Mouse (Mus musculus) forebrain, embryonic 16.5 days (tissue): ENCODE results near the gene Camsap2. TPM values are rescaled to one million over a fixed set of nuclear protein-coding genes. Genes with fewer than 3 reads are reported as not detected.

Source experiments
- ATAC-seq: fragments of 200-750 bp; cut with Nextera tagmentation; 2 replicates; pipeline ENCODE4 v1.8.0; 2017; ENCODE audit warnings: mild to moderate bottlenecking, moderate library complexity
- H3K27ac ChIP-seq: fragments of 300-500 bp; sonication (generic); 2 replicates; pipeline ENCODE4 v1.5.1; 2014; ENCODE audit warnings: low read length, control low read depth
- H3K27me3 ChIP-seq: fragments of 300-500 bp; sonication (generic); replicated peaks from 2 replicates; pipeline ENCODE4 v1.6.1; 2014; ENCODE audit warnings: low read length; ENCODE audit not compliant: control insufficient read depth, insufficient read depth
- H3K36me3 ChIP-seq: fragments of 300-500 bp; sonication (generic); 2 replicates; pipeline ENCODE4 v1.6.1; 2014; ENCODE audit not compliant: control insufficient read depth, insufficient read depth
- H3K4me1 ChIP-seq: fragments of 300-500 bp; sonication (generic); replicated peaks from 2 replicates; pipeline ENCODE4 v1.6.1; 2014; ENCODE audit warnings: low read length; ENCODE audit not compliant: control insufficient read depth, insufficient read depth
- H3K4me2 ChIP-seq: fragments of 300-500 bp; sonication (generic); 2 replicates; pipeline ENCODE4 v1.6.1; 2014; ENCODE audit warnings: mild to moderate bottlenecking, low read length, control low read depth
- H3K4me3 ChIP-seq: fragments of 300-500 bp; sonication (generic); replicated peaks from 2 replicates; pipeline ENCODE4 v1.5.1; 2014; ENCODE audit warnings: mild to moderate bottlenecking, low read length, control low read depth
- H3K9ac ChIP-seq: fragments of 300-500 bp; sonication (generic); replicated peaks from 2 replicates; pipeline ENCODE4 v1.6.1; 2014; ENCODE audit warnings: low read depth, low read length, control low read depth
- H3K9me3 ChIP-seq: fragments of 300-500 bp; sonication (generic); 2 replicates; pipeline ENCODE4 v1.6.1; 2016; ENCODE audit warnings: low read length; ENCODE audit not compliant: control insufficient read depth
- WGBS: fragments of 180-500 bp; shearing (Covaris S2); extraction: QIAGEN DNeasy Blood & Tissue Kit; methylation state at CpG from one replicate; pipeline ENCODE4 v1.1.7; 2014; 5-methylcytosine and 5-hydroxymethylcytosine counted together
- polyA plus RNA-seq: library from polyadenylated mRNA; unstranded; fragments of >200 nt; fragmentation: Nextera tagmentation; extraction: Ambion mirVana; gene quantifications from 2 replicates; pipeline ENCODE4 v1.2.1, GENCODE M21; 2015

Gene Camsap2
- polyA plus RNA-seq, 1 experiment from 2014 or later: 30.8 TPM

GRCm38 (mm10) chr1:136233892-136234594 lies 111.9 kb downstream of the Camsap2 start, which contains the start of gene Inava:
Gene Inava, minus strand, starts transcription at chr1:136234264.
- Histone ChIP-seq H3K9ac (peak within 1 kb of the TSS; percentile 65), H3K27ac (peak within 1 kb of the TSS; percentile 19), H3K4me3 (peak within 1 kb of the TSS; percentile 72), H3K9me3 (no peaks in the 10 kb centered on the region), H3K36me3 (no peaks in the 10 kb centered on the region), H3K4me2 (peak within 1 kb of the TSS; percentile 88), H3K27me3 (no peaks in the 10 kb centered on the region), H3K4me1 (peaks cover 36% of the 10 kb centered on the region)
- ATAC-seq: peak; percentile 83
- 0% methylated on average over 45 of the region's 51 CpGs for WGBS

- ATAC-seq: no peak; the same call in 1 of the 2 replicates
- peaks cover 44% of the 10 kb centered on the region for H3K4me1 ChIP-seq
- H3K9ac ChIP-seq: peak overlapping the region; percentile 65
- no peaks in the 10 kb centered on the region for H3K36me3 ChIP-seq
- under 1% methylated on average over 23 of the region's 23 CpGs for WGBS
- no peaks in the 10 kb centered on the region for H3K9me3 ChIP-seq
- peak overlapping the region; percentile 88 for H3K4me2 ChIP-seq
- H3K27me3 ChIP-seq: no peaks in the 10 kb centered on the region
- H3K27ac ChIP-seq: no peak overlapping the region; the same call in 1 of the 2 replicates
- peak overlapping the region; percentile 72 for H3K4me3 ChIP-seq
Measured at GRCm38 (mm10) chr1:136232986-136233790, 112.7 kb downstream of the Camsap2 start.

- Histone ChIP-seq H3K36me3 (no peaks in the 10 kb centered on the region), H3K9me3 (no peaks in the 10 kb centered on the region), H3K27me3 (no peaks in the 10 kb centered on the region), H3K9ac (peak overlapping the region; percentile 65), H3K4me1 (peaks cover 44% of the 10 kb centered on the region), H3K27ac (no peak overlapping the region), H3K4me2 (peak overlapping the region; percentile 88), H3K4me3 (peak overlapping the region; percentile 72)
- no peak for ATAC-seq
- 2% methylated on average over 9 of the region's 9 CpGs for WGBS
Measured at GRCm38 (mm10) chr1:136232285-136232926, 113.5 kb downstream of the Camsap2 start.

GRCm38 (mm10) chr1:136231596-136231995 lies 114.3 kb downstream of the Camsap2 start:
- H3K4me1 ChIP-seq: peaks cover 44% of the 10 kb centered on the region
- H3K4me2 ChIP-seq: peak overlapping the region; percentile 88
- H3K36me3 ChIP-seq: no peaks in the 10 kb centered on the region
- H3K9me3 ChIP-seq: no peaks in the 10 kb centered on the region
- 6% methylated on average over 5 of the region's 6 CpGs for WGBS
- H3K27me3 ChIP-seq: no peaks in the 10 kb centered on the region
- peak overlapping the region; percentile 27; the same call in 1 of the 2 replicates for H3K9ac ChIP-seq
- no peak for ATAC-seq
- no peak overlapping the region for H3K27ac ChIP-seq
- peak overlapping the region; percentile 72 for H3K4me3 ChIP-seq

GRCm38 (mm10) chr1:136230201-136230600 lies 115.7 kb downstream of the Camsap2 start:
- H3K4me1 ChIP-seq: peaks cover 44% of the 10 kb centered on the region
- no peak overlapping the region for H3K27ac ChIP-seq
- H3K9me3 ChIP-seq: no peaks in the 10 kb centered on the region
- no peak overlapping the region for H3K4me3 ChIP-seq
- H3K27me3 ChIP-seq: no peaks in the 10 kb centered on the region
- ATAC-seq: no peak
- H3K36me3 ChIP-seq: no peaks in the 10 kb centered on the region; the same call in 1 of the 2 replicates
- H3K9ac ChIP-seq: no peak overlapping the region
- 34% methylated on average over 11 of the region's 11 CpGs for WGBS
- no peak overlapping the region for H3K4me2 ChIP-seq

- H3K4me2 ChIP-seq: no peak overlapping the region
- H3K27ac ChIP-seq: no peak overlapping the region
- 12% methylated on average over 6 of the region's 6 CpGs for WGBS
- ATAC-seq: no peak
- no peak overlapping the region for H3K4me3 ChIP-seq
- no peak overlapping the region for H3K9ac ChIP-seq
- no peaks in the 10 kb centered on the region; the same call in none of the 2 replicates for H3K36me3 ChIP-seq
- H3K9me3 ChIP-seq: no peaks in the 10 kb centered on the region
- H3K4me1 ChIP-seq: peaks cover 44% of the 10 kb centered on the region
- no peaks in the 10 kb centered on the region for H3K27me3 ChIP-seq
Measured at GRCm38 (mm10) chr1:136229040-136229373, 116.9 kb downstream of the Camsap2 start.

GRCm38 (mm10) chr1:136228328-136229039 lies 117.4 kb downstream of the Camsap2 start:
- Histone ChIP-seq H3K9me3 (no peaks in the 10 kb centered on the region), H3K36me3 (no peaks in the 10 kb centered on the region; the same call in none of the 2 replicates), H3K4me2 (no peak overlapping the region), H3K27ac (no peak overlapping the region), H3K9ac (no peak overlapping the region), H3K27me3 (no peaks in the 10 kb centered on the region), H3K4me1 (peaks cover 44% of the 10 kb centered on the region), H3K4me3 (no peak overlapping the region)
- WGBS: 13% methylated on average over 13 of the region's 13 CpGs
- ATAC-seq: no peak

- H3K4me3 ChIP-seq: no peak overlapping the region
- H3K4me1 ChIP-seq: peaks cover 41% of the 10 kb centered on the region
- H3K36me3 ChIP-seq: no peaks in the 10 kb centered on the region; the same call in none of the 2 replicates
- no peak overlapping the region for H3K4me2 ChIP-seq
- H3K9me3 ChIP-seq: no peaks in the 10 kb centered on the region
- WGBS: 51% methylated on average over 4 of the region's 4 CpGs
- no peak for ATAC-seq
- H3K27ac ChIP-seq: no peak overlapping the region
- no peak overlapping the region for H3K9ac ChIP-seq
- no peaks in the 10 kb centered on the region for H3K27me3 ChIP-seq
Measured at GRCm38 (mm10) chr1:136227870-136228269, 118.0 kb downstream of the Camsap2 start.
